Mouse (Mus musculus): ENCODE data around the gene Zyx.

DNA sequence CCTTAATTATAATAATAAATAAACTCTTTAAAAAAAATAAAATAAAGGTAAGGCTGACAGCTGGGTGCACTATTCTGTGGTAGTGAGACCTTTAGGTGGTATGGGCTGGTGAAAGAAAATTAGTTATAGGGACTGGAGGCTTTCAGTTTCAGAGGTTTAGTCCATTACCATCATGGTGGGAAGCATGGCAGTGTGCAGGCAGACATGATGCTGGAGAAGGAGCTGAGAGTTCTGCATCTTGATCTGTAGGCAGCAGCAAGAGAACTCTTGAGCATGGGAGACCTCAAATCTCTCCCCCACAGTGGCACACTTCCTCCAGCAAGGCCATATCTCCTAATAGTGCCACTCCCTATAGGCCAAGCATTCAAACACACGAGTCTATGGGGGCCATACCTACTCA, 7.3 kb upstream of the Zyx start:
- TF ChIP-seq CTCF (IDR thresholded peaks at IDR 0.05; ENCODE audit: low read depth, low read length): no peak
- TF ChIP-seq GATA1 (IDR thresholded peaks at IDR 0.05; ENCODE audit: borderline replicate concordance, low read length): no peak
- no peak for TF ChIP-seq TAL1 (conservative IDR thresholded peaks at IDR 0.05; ENCODE audit: low read depth, low read length)
- TF ChIP-seq POLR2AphosphoS5 (IDR thresholded peaks at IDR 0.05; ENCODE audit: insufficient replicate concordance, low read depth, low read length): no peak
